Mouse (Mus musculus) c-Kit-positive CD71-positive TER-119-negative erythroid progenitor cells, embryonic 14.5 days (primary cell): ENCODE results near the gene Psd4.
A peak's percentile ranks its signal among the peaks of the same experiment; 100 is the strongest.

Experiments used
- DNase-seq: peaks from one replicate; pipeline ENCODE4 v3.0.0-alpha.2; 2013; ENCODE audit warnings: low read depth

Gene Psd4

GRCm38 (mm10) chr2:24367030-24367894 is at the start of gene Psd4:
Gene Psd4 (plus strand): TSS chr2:24367580.
- DNase-seq: peak; percentile 45

GRCm38 (mm10) chr2:24317919-24318598 is 49.3 kb upstream of the Psd4 start:
- DNase-seq: no peak

GRCm38 (mm10) chr2:24335333-24335732 is 32.0 kb upstream of the Psd4 start:
- no peak for DNase-seq

GRCm38 (mm10) chr2:24336545-24336944 is 30.8 kb upstream of the Psd4 start, which contains the start of gene Il1rn:
Gene Il1rn (plus strand): TSS chr2:24336853.
- no peak for DNase-seq

- DNase-seq: no peak
These were observed 25.9 kb upstream of the Psd4 start for GRCm38 (mm10) chr2:24341395-24341885.

GRCm38 (mm10) chr2:24344619-24345018 is 22.8 kb upstream of the Psd4 start:
- no peak for DNase-seq

- DNase-seq: no peak
These were observed 22.3 kb upstream of the Psd4 start for GRCm38 (mm10) chr2:24345056-24345455.

GRCm38 (mm10) chr2:24347926-24348325 is 19.5 kb upstream of the Psd4 start:
- no peak for DNase-seq

- no peak for DNase-seq
These were observed 16.2 kb upstream of the Psd4 start for GRCm38 (mm10) chr2:24351159-24351558.

- DNase-seq: no peak
These were observed 14.3 kb upstream of the Psd4 start for GRCm38 (mm10) chr2:24353042-24353441.

- DNase-seq: no peak
These were observed 9.7 kb upstream of the Psd4 start for GRCm38 (mm10) chr2:24357642-24358041.

- DNase-seq: no peak
These were observed 8.0 kb upstream of the Psd4 start for GRCm38 (mm10) chr2:24359347-24359746.

GRCm38 (mm10) chr2:24363818-24364217 is 3.6 kb upstream of the Psd4 start:
- no peak for DNase-seq

GRCm38 (mm10) chr2:24366214-24366975 is 985 bp upstream of the Psd4 start:
- DNase-seq: no peak

- DNase-seq: no peak
These were observed 498 bp downstream of the Psd4 start for GRCm38 (mm10) chr2:24367895-24368261.

GRCm38 (mm10) chr2:24378747-24379450 is 11.5 kb downstream of the Psd4 start:
- peak; percentile 50 for DNase-seq

GRCm38 (mm10) chr2:24382456-24383230 is 15.3 kb downstream of the Psd4 start:
- no peak for DNase-seq

- DNase-seq: no peak
These were observed 16.3 kb downstream of the Psd4 start for GRCm38 (mm10) chr2:24383636-24384035.

GRCm38 (mm10) chr2:24384393-24384792 is 17.0 kb downstream of the Psd4 start:
- no peak for DNase-seq

- DNase-seq: peak; percentile 89
These were observed 18.0 kb downstream of the Psd4 start for GRCm38 (mm10) chr2:24385111-24385961.
